Mouse (Mus musculus) erythroblast, embryonic 14.5 days (primary cell): ENCODE measurements around the gene Ankrd13a.

Source experiments
- GATA1 ChIP-seq: IDR thresholded peaks from 2 replicates; pipeline ENCODE4 v1.6.1; 2012; ENCODE audit warnings: low read length, inconsistent platforms, mixed read lengths
- TAL1 ChIP-seq: IDR thresholded peaks from 3 replicates; pipeline ENCODE4 v1.6.1; 2012; ENCODE audit warnings: low read length, inconsistent platforms, mixed read lengths

DNA sequence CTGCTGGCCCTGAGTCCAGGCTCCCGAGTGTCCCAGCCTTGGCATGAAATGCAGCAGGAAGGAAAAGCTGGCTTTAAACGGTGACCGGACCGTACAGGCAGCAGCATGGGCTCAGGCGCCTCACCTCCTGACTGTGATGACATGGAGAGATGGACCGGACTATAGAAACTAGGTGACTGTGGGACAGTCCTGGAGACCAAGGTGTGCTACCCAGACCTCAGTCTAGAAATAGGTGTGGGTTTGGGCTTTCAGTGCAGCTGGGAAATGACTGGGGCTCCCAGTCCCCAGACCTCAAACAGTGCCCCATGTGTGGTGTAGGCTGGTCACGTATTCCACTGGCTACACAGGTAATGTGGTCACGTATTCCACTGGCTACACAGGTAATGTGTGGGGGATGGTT lies 32.2 kb downstream of the Ankrd13a start:
- TF ChIP-seq GATA1 (no peak), TAL1 (no peak)
